Mouse (Mus musculus) urinary bladder, postnatal 14 days (tissue): ENCODE measurements around the gene Htr1b.

ENCODE experiments used
- DNase-seq: peaks from one replicate; pipeline ENCODE4 v3.0.0; 2021; ENCODE audit warnings: low spot score

Gene Htr1b

DNA sequence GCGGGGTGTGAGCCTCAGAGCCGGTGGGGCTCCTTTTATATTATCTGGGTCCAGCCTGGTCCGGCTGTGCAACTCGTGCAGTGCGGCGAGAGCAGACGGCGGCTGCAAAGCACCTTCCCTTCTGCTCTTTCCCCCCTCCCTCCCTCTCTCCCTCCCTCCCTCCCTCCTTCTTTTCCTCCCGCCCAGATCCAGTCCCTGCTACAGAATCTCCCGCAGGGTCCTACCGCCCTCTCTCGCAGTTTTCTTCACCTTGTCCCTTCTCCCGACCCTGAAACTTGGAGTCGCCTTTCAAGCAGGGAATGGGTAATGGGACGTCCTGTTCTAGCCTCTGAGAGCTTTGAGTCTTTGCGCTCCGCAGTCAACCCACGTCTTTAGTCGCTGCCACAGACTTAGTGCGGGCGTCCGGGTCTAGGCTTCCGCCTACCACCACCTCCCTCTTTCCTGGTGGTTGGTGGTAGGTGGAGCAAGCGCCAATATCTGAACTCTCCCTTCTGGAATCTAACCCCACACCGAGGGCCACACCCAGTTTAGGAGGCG is at the start of gene Htr1b:
Gene Htr1b (minus strand): TSS at position 392 of the 537 bp plus-strand sequence.
- DNase-seq = no peak

DNA sequence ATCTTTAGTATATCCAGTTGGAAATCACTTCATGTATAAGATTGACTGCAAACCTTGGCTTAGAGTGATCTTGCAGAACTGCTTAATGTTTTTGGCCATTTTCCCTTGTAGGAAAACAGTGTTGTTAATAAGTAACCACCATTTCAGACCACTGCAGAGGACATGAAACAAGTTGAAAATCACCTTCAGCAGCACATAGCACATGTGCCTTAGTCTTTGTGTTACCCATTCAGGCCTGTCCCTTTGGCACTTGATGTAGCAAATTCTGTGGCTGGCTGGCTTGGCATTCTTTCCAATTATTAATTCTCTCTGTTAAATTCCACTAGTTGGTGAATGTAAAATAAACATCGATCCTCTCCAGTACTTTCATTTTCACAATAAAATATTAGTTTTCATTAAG is 43.1 kb upstream of the Htr1b start:
- no peak for DNase-seq

DNA sequence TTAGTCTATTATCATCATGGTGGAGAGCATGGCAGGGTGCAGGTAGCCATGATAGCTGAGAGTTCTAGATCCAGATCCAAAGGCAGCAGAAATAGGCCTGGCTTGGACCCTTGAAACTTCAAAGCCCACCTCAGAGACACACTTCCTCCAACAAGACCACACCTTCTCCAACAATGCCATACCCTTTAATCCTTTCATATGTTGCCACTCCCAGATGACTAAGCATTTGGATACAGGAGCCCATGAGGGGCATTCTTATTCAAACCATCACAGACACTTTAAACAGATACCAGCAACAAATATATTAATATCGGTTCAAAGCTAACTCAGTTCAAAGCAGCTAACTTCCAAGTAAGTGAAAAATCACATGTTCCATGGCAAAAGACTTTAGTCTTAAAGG is 3.9 kb upstream of the Htr1b start:
- no peak for DNase-seq

DNA sequence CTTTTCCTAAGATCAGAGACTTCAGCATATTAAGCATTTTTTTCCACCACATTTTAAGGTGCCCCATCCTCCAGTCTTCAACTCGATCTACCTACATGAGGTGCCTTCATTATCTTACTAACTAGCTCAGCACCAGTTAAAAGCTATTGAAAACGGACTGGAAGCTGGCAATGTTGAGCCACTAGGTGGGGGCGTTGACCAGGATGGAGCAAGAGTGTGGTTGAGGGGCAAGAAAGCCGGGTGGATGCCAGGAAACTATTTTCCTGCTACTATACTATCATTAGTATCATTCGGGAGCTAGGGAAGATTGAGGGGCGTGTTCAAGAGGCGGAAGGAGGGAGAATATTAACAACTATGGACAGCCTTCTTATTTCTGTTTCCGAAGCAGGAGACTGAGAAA is 1.5 kb upstream of the Htr1b start:
- no peak for DNase-seq

DNA sequence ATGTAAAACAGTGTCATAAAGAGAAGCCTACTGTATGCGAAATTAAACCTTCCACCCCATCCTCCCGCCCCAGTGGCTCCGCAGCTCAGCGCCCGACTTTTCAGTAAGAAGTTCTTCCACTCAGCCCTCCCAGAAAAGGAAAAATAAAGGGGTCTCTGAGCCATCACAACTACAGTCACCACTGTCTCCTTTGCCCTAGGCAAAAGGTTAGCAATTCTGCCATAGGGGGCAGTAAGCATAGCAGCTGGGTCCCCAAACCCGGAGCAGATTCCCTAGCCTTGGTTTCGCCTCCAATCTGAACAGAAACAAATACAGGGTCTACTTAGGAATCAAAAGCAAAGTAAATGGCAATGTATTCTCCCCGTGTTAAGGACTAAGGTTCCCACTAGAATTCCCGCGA is 535 bp upstream of the Htr1b start:
- DNase-seq = no peak

DNA sequence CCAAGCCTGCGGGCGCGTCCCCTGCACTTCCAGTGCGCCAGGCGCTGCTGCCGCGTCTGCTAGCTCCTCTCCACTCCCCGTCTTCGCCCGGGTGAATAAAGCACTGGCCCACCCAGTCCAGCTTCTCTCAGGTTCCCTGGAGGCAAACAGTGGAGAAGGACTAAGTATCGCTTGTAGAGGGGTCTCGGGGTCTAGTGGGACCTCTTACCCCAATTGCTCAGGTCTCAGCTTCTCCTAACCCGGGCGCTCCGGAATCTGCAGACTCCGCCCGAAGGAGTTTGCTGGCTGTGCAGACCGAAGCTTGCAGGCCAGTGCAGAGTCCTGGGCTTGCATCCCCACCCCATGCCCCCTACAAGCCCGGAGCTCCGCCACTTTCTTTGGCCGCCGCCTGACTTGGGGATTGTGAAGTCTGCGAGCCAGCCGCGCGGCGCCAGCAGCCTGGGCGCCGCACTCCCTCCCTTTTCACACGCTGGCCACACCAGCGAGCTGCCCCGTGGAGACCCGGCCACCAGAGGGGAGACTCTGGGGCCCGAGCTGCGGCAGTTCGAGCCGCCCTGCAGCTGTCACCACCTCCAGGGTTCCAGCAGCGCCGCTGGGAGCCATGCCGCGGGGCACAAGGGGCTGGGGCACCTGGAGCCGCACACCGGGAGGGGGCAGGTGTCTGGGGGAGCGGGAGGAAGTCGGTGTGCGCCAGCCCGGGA is 742 bp downstream of the Htr1b start:
- DNase-seq = no peak

DNA sequence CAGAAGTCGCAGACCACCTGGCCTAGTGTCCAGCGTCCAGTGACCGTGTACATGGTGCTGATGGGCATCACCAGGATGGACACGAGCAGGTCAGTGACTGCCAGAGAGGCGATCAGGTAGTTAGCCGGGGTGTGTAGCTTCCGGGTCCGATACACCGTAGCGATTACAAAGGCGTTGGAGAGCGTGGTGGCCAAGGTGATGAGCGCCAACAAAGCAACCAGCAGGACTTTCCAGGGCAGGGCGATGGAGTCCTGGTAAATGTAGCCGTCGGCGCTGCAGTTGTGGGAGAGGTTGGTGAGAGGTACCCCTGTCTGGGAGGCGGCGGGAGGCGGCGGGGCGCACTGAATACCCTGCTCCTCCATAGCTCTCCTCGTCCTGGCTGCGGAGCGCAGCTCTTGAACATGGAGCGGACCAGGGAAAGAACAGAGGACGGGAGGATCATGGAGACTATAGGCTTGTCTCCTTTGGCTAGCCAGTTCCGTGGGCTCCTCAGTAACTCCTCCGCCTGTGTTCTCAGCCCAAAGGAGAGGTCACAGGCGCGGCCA is 1.4 kb downstream of the Htr1b start:
- DNase-seq = no peak

DNA sequence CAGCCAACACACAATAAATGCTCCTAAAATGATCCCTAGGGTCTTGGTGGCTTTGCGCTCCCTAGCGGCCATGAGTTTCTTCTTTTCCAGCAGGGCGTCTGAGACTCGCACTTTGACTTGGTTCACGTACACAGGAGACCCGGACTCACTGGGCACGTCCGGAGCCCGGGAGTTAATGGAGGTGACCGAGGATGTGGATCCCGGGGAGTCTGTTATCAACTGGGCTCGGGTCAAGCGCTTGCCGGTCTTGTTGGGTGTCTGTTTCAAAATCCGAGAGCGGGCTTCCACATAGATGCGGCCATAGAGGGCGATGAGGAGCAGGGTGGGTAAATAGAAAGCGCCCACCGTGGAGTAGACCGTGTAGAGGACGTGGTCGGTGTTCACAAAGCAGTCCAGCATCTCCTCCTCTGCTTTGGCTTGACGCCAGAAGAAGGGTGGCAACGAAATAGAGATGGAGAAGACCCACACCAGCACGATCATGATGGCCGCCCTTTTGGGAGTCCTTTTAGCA is 2.0 kb downstream of the Htr1b start:
- DNase-seq = no peak

DNA sequence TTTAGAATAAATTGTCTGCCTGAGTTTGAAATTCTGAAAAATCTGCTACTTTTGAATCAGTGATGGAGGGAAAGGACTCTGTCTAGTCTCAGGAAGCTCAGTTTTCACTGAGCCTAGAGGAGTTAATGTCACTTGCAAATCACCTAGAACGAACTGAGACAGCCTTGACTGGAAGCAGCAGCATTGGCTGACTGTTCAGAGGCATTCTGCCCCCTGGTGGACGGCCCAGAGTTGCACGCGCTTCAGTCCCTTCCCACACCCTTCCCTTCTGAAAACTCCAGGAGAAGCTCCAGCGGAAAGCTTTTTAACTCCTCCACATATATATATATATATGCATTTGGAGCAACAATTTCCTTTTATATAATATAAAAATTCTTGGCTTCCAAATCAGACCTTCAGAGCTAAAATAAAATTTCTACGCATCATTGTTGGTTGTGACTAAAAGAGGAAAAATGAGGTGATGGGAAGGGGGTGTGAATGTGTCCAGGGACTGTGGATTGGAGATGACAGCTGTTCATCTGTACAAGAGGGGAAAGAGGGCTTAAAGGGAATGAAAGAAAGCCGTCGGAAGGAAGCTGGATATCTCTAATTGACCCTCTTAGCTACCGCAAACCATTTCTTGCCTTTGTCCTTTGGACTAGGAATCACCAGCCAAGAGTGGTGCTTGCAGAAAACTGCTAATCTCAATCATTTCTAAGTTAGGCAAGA is 6.6 kb downstream of the Htr1b start:
- peak; percentile 64 for DNase-seq

DNA sequence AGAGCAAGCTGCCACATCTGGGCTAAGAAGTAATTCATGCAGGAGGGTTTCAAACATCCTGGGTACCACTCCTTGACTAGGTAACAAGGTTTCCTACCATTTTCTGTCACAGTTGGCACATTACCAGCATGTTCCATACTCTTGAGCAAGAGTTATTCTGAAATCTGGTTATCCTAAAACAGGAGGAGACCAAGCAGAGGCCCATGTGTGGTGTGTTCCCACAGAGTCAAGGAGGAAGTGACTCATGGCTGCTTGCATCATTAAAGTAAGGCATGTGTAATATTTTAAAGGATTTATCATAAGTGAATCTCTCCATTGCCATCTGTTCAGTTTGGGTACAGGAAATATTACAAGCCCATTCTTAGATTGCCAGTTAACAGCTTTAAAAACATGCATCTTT is 7.7 kb downstream of the Htr1b start:
- DNase-seq = no peak

DNA sequence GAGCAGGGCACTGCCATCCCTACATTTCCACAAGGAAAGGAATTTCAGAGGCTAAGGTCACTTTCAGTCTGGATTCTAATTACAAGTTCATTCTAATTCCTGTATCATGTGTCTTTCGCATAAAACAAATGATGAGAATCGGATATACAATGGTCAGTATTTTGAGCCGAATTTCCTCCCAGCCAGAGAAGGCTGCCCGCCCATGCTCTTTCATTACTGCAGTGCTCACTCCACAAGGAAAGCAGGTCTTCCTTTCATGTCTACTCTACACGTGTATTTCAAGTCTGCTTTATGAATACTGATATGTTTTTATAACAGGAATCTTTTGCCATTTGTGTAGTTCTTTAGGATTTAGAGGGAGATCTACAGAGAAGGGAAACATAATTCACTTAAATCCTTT is 10.8 kb downstream of the Htr1b start:
- DNase-seq = no peak

DNA sequence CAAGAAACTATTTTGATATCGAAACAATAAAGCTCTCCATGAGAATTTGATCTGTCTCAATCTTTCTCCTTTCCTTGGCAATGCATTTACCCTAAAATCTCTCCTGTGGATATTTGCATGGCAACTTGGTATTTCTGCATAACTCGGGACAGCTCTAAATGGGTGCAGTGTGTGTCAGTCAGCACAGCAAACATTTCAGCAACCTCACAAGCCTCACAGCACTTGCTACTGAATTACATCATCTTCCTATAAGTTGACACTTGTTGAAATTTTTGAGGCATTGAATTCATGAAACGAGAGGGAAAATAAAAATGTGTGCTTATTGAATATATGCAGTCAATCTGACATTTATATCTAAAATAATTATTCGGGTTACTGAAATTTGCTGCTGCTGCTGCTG is 22.6 kb downstream of the Htr1b start:
- no peak for DNase-seq
